Mouse (Mus musculus): ENCODE results near the gene Exoc6. TPM values are rescaled to one million over a fixed set of nuclear protein-coding genes. Genes with fewer than 3 reads are reported as not detected.
A peak's percentile ranks its signal among the peaks of the same experiment; 100 is the strongest.

Gene Exoc6
- polyA plus RNA-seq (2015; fragmentation: Nextera tagmentation; extraction: Ambion mirVana), result 13.2 and 13.7 TPM in 2 replicates

DNA sequence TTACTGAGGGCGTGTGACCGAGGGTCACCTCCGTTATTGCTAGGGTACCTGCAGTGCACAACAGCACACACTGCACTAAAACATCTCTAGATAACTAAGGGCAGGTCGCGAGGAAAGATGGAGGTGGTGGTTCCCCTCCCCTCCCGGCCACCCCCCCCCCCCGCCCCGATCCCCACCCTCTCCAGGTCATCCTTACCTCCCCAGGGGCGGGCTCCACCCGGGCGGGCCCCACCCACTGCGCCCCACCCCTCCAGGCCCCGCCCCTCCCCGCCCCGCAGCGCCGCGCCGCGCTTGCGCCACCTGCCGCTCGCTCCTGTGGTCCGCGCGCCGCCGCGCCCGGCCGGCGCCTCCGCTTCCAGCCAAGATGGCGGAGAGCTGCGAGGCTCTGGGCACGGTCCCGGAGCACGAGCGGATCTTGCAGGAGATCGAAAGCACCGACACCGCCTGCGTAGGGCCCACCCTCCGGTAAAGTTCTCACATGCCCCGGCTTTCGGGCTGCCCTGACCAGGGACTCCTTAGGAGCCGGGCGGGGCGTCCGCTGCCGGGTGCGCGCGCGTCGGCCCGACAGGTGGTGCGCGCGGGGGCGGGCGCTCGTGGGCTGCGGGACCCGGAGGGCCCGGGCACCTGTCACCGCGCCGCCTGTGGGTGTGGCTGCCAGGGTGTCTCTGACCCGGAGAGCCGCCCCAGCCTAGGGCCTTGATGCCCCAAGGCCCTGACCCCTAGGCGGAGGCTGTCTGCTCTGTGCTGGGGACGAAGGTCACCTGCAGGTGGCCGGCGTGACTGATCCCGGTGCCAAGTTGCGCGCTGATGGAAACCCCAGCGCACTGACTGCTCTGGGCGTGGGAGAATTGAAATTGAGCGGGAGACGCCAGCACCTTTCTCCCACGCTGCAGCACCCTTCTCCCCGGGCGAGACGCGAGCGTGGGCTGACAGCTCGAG lies at the start of gene Exoc6:
Exoc6 (plus strand) TSS at position 318 of the 939 bp plus-strand sequence.
- H3K4me3 ChIP-seq (ENCODE audit: low read length), result peak within 1 kb of the TSS; percentile 81
- H3K36me3 ChIP-seq (ENCODE audit: control insufficient read depth, insufficient read depth, low read length), result no peaks in the 10 kb centered on the region
- H3K9me3 ChIP-seq (ENCODE audit: control insufficient read depth, low read length), result no peaks in the 10 kb centered on the region
- H3K27me3 ChIP-seq (ENCODE audit: control insufficient read depth, insufficient read depth, low read depth, low read length), result no peaks in the 10 kb centered on the region; the same call in 1 of the 2 replicates
- H3K9ac ChIP-seq (ENCODE audit: low read length), result peak within 1 kb of the TSS; percentile 86
- peak; percentile 91 for ATAC-seq (ENCODE audit: low read depth)
- H3K4me2 ChIP-seq (ENCODE audit: low read depth, low read length), result peak within 1 kb of the TSS; percentile 95
- peak within 1 kb of the TSS; percentile 72 for H3K27ac ChIP-seq (ENCODE audit: low read length)
- 1% methylated on average over 62 of the region's 89 CpGs for WGBS
- peaks cover 4% of the 10 kb centered on the region; the same call in 1 of the 2 replicates for H3K4me1 ChIP-seq (replicated peaks; ENCODE audit: control insufficient read depth, insufficient read depth, low read length)

DNA sequence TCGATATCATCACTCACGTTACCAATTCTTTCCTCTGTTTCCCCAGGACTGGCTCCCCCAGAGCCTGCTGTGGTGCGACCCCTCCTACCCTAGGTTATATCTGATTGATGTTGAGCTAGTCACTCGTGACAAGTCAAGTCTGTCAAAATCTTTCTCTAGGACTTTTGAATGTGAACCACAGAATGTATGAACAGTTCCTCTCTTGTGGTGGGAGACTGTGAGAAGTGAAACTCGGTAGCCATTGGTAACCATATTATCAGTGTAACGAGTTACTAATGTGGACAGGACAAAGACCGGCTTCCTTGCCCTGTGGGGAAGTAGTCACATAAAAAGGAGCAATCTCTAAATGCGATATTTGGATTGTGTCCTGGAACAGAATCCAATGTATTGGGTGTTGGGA lies 47.2 kb upstream of the Exoc6 start:
- Histone ChIP-seq H3K36me3 (ENCODE audit: control insufficient read depth, insufficient read depth, low read length) (no peaks in the 10 kb centered on the region), H3K4me1 (replicated peaks; ENCODE audit: control insufficient read depth, insufficient read depth, low read length) (no peaks in the 10 kb centered on the region), H3K9ac (ENCODE audit: low read length) (no peak overlapping the region), H3K27me3 (ENCODE audit: control insufficient read depth, insufficient read depth, low read depth, low read length) (no peaks in the 10 kb centered on the region), H3K4me3 (ENCODE audit: low read length) (no peak overlapping the region), H3K4me2 (ENCODE audit: low read depth, low read length) (no peak overlapping the region), H3K27ac (ENCODE audit: low read length) (no peak overlapping the region), H3K9me3 (ENCODE audit: control insufficient read depth, low read length) (no peaks in the 10 kb centered on the region)
- WGBS, result 82% methylated on average over 8 of the region's 8 CpGs
- ATAC-seq (ENCODE audit: low read depth), result no peak

DNA sequence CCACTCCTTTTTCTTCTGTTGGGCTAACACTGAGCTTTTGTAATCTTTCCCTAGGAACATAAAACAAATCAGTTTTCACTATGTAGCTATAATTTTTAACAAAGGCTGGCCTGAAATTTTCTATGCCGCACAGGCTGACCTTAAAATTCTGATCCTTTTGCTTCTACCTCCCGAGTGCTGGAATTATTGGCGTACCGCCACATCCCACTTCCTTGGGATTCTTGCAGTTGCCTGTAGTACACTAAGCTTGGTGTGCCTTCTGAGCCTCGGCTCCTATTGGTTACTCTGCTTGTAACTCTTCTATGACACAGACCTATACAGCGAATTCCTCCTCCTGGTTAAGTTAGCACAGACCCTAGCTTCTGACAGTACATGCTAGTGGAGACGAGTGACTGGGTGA lies 44.2 kb upstream of the Exoc6 start:
- no peaks in the 10 kb centered on the region for H3K4me1 ChIP-seq (replicated peaks; ENCODE audit: control insufficient read depth, insufficient read depth, low read length)
- H3K9ac ChIP-seq (ENCODE audit: low read length), result no peak overlapping the region
- 43% methylated on average over 7 of the region's 7 CpGs for WGBS
- no peaks in the 10 kb centered on the region for H3K36me3 ChIP-seq (ENCODE audit: control insufficient read depth, insufficient read depth, low read length)
- no peak for ATAC-seq (ENCODE audit: low read depth)
- no peaks in the 10 kb centered on the region for H3K9me3 ChIP-seq (ENCODE audit: control insufficient read depth, low read length)
- H3K27ac ChIP-seq (ENCODE audit: low read length), result no peak overlapping the region
- no peaks in the 10 kb centered on the region for H3K27me3 ChIP-seq (ENCODE audit: control insufficient read depth, insufficient read depth, low read depth, low read length)
- no peak overlapping the region for H3K4me3 ChIP-seq (ENCODE audit: low read length)
- no peak overlapping the region for H3K4me2 ChIP-seq (ENCODE audit: low read depth, low read length)

DNA sequence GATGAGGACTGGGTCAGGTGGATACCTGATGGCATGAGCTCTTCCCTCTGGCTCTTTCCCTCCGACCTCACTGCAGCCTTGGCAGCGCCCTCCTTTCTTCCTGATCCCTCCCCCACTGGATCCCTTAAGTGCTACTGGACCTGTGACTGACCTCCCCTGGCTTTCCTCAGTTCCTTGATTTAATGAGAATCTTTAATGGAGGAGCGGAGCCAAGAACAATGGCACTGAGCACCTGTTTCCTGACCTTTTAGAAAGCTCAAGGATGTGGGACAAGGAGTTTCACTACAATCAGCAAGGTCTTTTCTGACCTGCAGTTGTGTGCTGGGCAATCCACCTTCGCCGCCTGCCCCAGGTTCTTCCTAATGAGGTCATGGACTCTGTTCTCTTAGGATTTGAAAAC lies 43.6 kb upstream of the Exoc6 start:
- no peaks in the 10 kb centered on the region for H3K36me3 ChIP-seq (ENCODE audit: control insufficient read depth, insufficient read depth, low read length)
- H3K27ac ChIP-seq (ENCODE audit: low read length), result no peak overlapping the region
- H3K4me2 ChIP-seq (ENCODE audit: low read depth, low read length), result no peak overlapping the region
- H3K9ac ChIP-seq (ENCODE audit: low read length), result no peak overlapping the region
- ATAC-seq (ENCODE audit: low read depth), result no peak
- WGBS, result 52% methylated on average over 5 of the region's 5 CpGs
- H3K9me3 ChIP-seq (ENCODE audit: control insufficient read depth, low read length), result no peaks in the 10 kb centered on the region
- H3K27me3 ChIP-seq (ENCODE audit: control insufficient read depth, insufficient read depth, low read depth, low read length), result no peaks in the 10 kb centered on the region
- no peak overlapping the region for H3K4me3 ChIP-seq (ENCODE audit: low read length)
- no peaks in the 10 kb centered on the region for H3K4me1 ChIP-seq (replicated peaks; ENCODE audit: control insufficient read depth, insufficient read depth, low read length)

DNA sequence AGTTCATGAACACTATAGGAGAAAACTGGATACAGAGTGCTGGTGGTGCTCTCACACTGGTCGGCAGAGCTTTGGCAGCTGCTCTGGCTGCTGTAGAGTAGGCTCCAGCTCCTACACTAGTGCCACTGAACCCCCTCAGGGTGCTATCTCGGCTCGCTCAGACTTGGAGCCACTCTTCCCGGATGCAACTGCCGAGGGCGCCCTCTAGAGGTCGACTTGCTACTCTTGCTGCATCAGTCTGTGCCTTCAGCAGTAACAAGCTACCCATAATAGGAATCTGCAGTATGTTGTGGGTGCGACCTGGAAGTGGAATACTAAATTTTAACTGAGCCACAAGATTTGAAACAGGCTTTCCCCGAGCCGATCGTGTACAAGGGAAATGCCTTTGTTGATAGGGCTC lies 40.5 kb upstream of the Exoc6 start:
- H3K4me2 ChIP-seq (ENCODE audit: low read depth, low read length), result no peak overlapping the region
- H3K9ac ChIP-seq (ENCODE audit: low read length), result no peak overlapping the region
- H3K36me3 ChIP-seq (ENCODE audit: control insufficient read depth, insufficient read depth, low read length), result no peaks in the 10 kb centered on the region
- H3K4me1 ChIP-seq (replicated peaks; ENCODE audit: control insufficient read depth, insufficient read depth, low read length), result peaks cover 1% of the 10 kb centered on the region; the same call in 1 of the 2 replicates
- no peak overlapping the region for H3K27ac ChIP-seq (ENCODE audit: low read length)
- peak; percentile 49; the same call in 1 of the 2 replicates for ATAC-seq (ENCODE audit: low read depth)
- H3K4me3 ChIP-seq (ENCODE audit: low read length), result no peak overlapping the region
- no peaks in the 10 kb centered on the region for H3K27me3 ChIP-seq (ENCODE audit: control insufficient read depth, insufficient read depth, low read depth, low read length)
- WGBS, result 12% methylated on average over 11 of the region's 11 CpGs
- H3K9me3 ChIP-seq (ENCODE audit: control insufficient read depth, low read length), result no peaks in the 10 kb centered on the region

DNA sequence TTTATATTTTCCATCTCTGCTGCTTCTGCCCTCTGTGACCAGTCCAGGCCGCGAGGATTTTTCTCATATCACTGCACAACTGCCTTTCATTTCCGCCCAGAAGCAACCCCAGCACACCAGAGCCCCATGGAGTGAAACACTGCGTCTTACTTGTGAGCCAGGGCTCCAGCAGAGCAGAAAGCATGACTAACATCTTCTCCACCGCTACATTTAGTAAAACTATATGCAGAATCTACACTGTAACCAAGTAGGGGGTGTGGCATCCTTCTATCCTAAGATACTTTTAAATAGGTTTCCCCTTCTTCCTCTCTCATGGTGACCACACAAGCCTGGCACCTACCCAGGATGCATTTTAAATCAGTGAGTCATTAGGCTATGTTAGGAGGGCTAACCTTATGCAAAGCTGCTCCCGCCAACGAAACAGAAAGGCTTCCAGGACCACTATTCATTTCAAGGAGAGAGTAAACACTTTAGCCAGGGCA lies 35.4 kb upstream of the Exoc6 start:
- no peak overlapping the region for H3K4me2 ChIP-seq (ENCODE audit: low read depth, low read length)
- H3K27ac ChIP-seq (ENCODE audit: low read length), result peak overlapping the region; percentile 32; the same call in 1 of the 2 replicates
- H3K36me3 ChIP-seq (ENCODE audit: control insufficient read depth, insufficient read depth, low read length), result no peaks in the 10 kb centered on the region
- peak; percentile 78 for ATAC-seq (ENCODE audit: low read depth)
- peaks cover 14% of the 10 kb centered on the region for H3K4me1 ChIP-seq (replicated peaks; ENCODE audit: control insufficient read depth, insufficient read depth, low read length)
- 22% methylated on average over 7 of the region's 7 CpGs for WGBS
- no peaks in the 10 kb centered on the region for H3K27me3 ChIP-seq (ENCODE audit: control insufficient read depth, insufficient read depth, low read depth, low read length)
- no peak overlapping the region for H3K9ac ChIP-seq (ENCODE audit: low read length)
- H3K4me3 ChIP-seq (ENCODE audit: low read length), result no peak overlapping the region
- H3K9me3 ChIP-seq (ENCODE audit: control insufficient read depth, low read length), result no peaks in the 10 kb centered on the region

DNA sequence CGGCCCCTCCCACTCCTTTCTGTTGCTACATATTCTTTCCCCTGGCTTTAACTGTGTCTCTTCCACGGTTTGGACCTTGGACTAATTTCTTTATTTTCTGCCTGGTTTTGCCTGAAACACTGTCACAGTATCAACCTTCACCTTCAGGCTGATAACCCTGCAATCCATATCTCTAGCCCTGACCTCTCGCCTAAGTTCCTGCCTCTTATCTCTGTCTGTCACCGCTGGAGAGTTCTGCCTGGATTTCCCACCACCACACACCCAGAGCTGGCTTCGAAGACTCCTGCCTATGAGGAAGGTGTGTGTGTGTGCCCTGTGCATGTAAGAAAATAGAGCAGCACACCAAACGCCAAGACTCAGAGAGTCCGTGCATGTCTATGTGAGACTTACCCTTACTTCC lies 32.8 kb upstream of the Exoc6 start:
- Histone ChIP-seq H3K9me3 (ENCODE audit: control insufficient read depth, low read length) (no peaks in the 10 kb centered on the region), H3K4me1 (replicated peaks; ENCODE audit: control insufficient read depth, insufficient read depth, low read length) (peaks cover 14% of the 10 kb centered on the region), H3K9ac (ENCODE audit: low read length) (no peak overlapping the region), H3K36me3 (ENCODE audit: control insufficient read depth, insufficient read depth, low read length) (no peaks in the 10 kb centered on the region), H3K4me2 (ENCODE audit: low read depth, low read length) (no peak overlapping the region), H3K27me3 (ENCODE audit: control insufficient read depth, insufficient read depth, low read depth, low read length) (no peaks in the 10 kb centered on the region), H3K27ac (ENCODE audit: low read length) (no peak overlapping the region), H3K4me3 (ENCODE audit: low read length) (no peak overlapping the region)
- no peak for ATAC-seq (ENCODE audit: low read depth)
- 36% methylated on average over 7 of the region's 7 CpGs for WGBS

DNA sequence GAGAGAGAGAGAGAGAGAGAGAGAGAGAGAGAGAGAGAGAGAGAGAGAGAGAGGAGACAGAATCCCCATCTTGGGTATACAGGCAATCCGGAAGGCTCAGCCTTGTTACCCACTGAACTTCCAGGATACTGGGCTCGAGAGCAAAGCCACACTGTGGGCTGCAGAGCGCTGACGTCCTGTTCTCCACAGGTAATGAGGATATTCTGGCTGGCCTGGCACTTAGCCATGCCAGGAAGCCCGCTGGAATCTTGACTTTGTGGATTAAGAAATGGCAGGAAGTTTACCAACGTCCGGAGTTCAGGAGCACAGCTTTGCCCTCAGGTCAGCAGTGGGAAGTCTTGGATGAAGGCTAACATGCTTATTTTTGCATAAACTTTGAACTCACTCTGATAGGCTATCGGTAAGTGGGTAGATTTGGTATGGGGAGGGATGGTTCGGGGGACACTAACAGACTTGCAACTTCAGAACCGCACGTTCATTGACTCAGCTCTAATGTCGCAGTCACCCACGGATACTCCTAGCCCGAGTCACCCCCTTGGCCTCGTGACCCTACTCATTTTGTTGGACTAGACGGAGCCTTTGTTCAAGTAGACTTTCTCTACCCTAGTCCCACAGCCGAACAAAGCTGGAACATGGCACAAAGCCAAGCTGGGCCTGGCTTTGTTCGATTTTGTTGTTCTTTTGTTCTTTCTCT lies 29.3 kb upstream of the Exoc6 start:
- H3K9ac ChIP-seq (ENCODE audit: low read length), result no peak overlapping the region
- no peaks in the 10 kb centered on the region for H3K9me3 ChIP-seq (ENCODE audit: control insufficient read depth, low read length)
- peak; percentile 75 for ATAC-seq (ENCODE audit: low read depth)
- peaks cover 7% of the 10 kb centered on the region for H3K4me1 ChIP-seq (replicated peaks; ENCODE audit: control insufficient read depth, insufficient read depth, low read length)
- no peaks in the 10 kb centered on the region for H3K27me3 ChIP-seq (ENCODE audit: control insufficient read depth, insufficient read depth, low read depth, low read length)
- no peak overlapping the region for H3K4me3 ChIP-seq (ENCODE audit: low read length)
- no peak overlapping the region for H3K4me2 ChIP-seq (ENCODE audit: low read depth, low read length)
- H3K27ac ChIP-seq (ENCODE audit: low read length), result peak overlapping the region; percentile 27; the same call in 1 of the 2 replicates
- no peaks in the 10 kb centered on the region for H3K36me3 ChIP-seq (ENCODE audit: control insufficient read depth, insufficient read depth, low read length)
- 38% methylated on average over 18 of the region's 18 CpGs for WGBS

DNA sequence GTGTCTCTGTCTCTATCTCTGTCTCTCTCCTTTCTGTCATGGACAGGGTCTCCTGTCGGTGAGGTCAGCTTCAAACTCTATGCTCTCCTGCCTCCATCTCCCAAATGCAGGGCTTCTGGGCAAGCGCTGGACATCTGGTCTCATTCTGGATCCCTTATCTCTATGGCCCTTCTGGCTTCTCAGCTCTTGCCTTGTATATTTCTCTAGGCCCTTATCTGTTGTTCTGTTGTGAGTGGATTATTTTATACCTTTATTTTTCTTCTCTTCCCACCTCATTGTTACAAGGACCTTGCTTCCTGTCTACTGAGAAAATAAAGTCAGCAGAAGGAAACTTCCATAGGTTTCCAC lies 28.8 kb upstream of the Exoc6 start:
- H3K9me3 ChIP-seq (ENCODE audit: control insufficient read depth, low read length), result no peaks in the 10 kb centered on the region
- H3K27me3 ChIP-seq (ENCODE audit: control insufficient read depth, insufficient read depth, low read depth, low read length), result no peaks in the 10 kb centered on the region
- H3K4me2 ChIP-seq (ENCODE audit: low read depth, low read length), result no peak overlapping the region
- H3K9ac ChIP-seq (ENCODE audit: low read length), result no peak overlapping the region
- peak overlapping the region; percentile 27; the same call in 1 of the 2 replicates for H3K27ac ChIP-seq (ENCODE audit: low read length)
- H3K4me1 ChIP-seq (replicated peaks; ENCODE audit: control insufficient read depth, insufficient read depth, low read length), result peaks cover 4% of the 10 kb centered on the region; the same call in 1 of the 2 replicates
- H3K36me3 ChIP-seq (ENCODE audit: control insufficient read depth, insufficient read depth, low read length), result no peaks in the 10 kb centered on the region
- H3K4me3 ChIP-seq (ENCODE audit: low read length), result no peak overlapping the region
- 59% methylated on average over 2 of the region's 2 CpGs for WGBS
- ATAC-seq (ENCODE audit: low read depth), result no peak

All from lung, embryonic 16.5 days (tissue).